Mouse (Mus musculus): ENCODE measurements at regions not wholly inside any gene's neighbourhood (a gene's known extent, or its start where the extent isn't known, plus 50 kb on each side); places are given as distances from the start of the nearest gene placed in this dataset.

GRCm38 (mm10) chr4:148365804-148366203 is 78.0 kb upstream of the Disp3 start:
- TF ChIP-seq CTCF (IDR thresholded peaks at IDR 0.05) (no peak), EP300 (IDR thresholded peaks at IDR 0.05) (no peak)
